Mouse (Mus musculus) forebrain, embryonic 11.5 days (tissue): ENCODE results near the gene Rnaset2b. TPM values are rescaled to one million over a fixed set of nuclear protein-coding genes. Genes with fewer than 3 reads are reported as not detected.
"Not testable (repeated sequence)": the region's sequence is repeated elsewhere in the genome, so short reads cannot be mapped to it uniquely, and the experiment has no call there.

Experiments
- ATAC-seq: fragments of 200-750 bp; cut with Nextera tagmentation; replicated peaks from 2 replicates; pipeline ENCODE4 v1.8.0; 2017; ENCODE audit warnings: moderate TSS enrichment; ENCODE audit not compliant: low FRiP score
- DNase-seq: peaks from one replicate; pipeline ENCODE4 v3.0.0-alpha.2; 2017; ENCODE audit warnings: low spot score
- H3K27ac ChIP-seq: fragments of 300-500 bp; sonication (generic); 2 replicates; pipeline ENCODE4 v1.5.1; 2014; ENCODE audit warnings: low read depth, low read length
- H3K27me3 ChIP-seq: fragments of 300-500 bp; sonication (generic); 2 replicates; pipeline ENCODE4 v1.6.1; 2014; ENCODE audit warnings: mild to moderate bottlenecking, low read length, mixed read lengths; ENCODE audit not compliant: control insufficient read depth, insufficient read depth
- H3K36me3 ChIP-seq: fragments of 300-500 bp; sonication (generic); 2 replicates; pipeline ENCODE4 v1.6.1; 2014; ENCODE audit warnings: mild to moderate bottlenecking, low read length, moderate library complexity, mixed read lengths; ENCODE audit not compliant: control insufficient read depth, insufficient read depth
- H3K4me1 ChIP-seq: fragments of 300-500 bp; sonication (generic); replicated peaks from 2 replicates; pipeline ENCODE4 v1.6.1; 2014; ENCODE audit warnings: low read length, mixed read lengths; ENCODE audit not compliant: control insufficient read depth, insufficient read depth
- H3K4me2 ChIP-seq: fragments of 300-500 bp; sonication (generic); 2 replicates; pipeline ENCODE4 v1.6.1; 2014; ENCODE audit warnings: low read depth, mild to moderate bottlenecking, low read length, moderate library complexity, mixed read lengths; ENCODE audit not compliant: severe bottlenecking
- H3K4me3 ChIP-seq: fragments of 300-500 bp; sonication (generic); 2 replicates; pipeline ENCODE4 v1.5.1; 2014; ENCODE audit warnings: low read depth, low read length
- H3K9ac ChIP-seq: fragments of 300-500 bp; sonication (generic); 2 replicates; pipeline ENCODE4 v1.6.1; 2014; ENCODE audit warnings: low read length
- H3K9me3 ChIP-seq: fragments of 300-500 bp; sonication (generic); 2 replicates; pipeline ENCODE4 v1.6.1; 2016; ENCODE audit warnings: low read length, mixed read lengths; ENCODE audit not compliant: control insufficient read depth
- whole genome bisulfite sequencing: fragments of 180-500 bp; shearing (Covaris S2); extraction: QIAGEN DNeasy Blood & Tissue Kit; methylation state at CpG from one replicate; pipeline ENCODE4 v1.1.7; 2014; 5-methylcytosine and 5-hydroxymethylcytosine counted together
- polyA plus RNA-seq: library from polyadenylated mRNA; unstranded; fragments of >200 nt; fragmentation: Nextera tagmentation; extraction: Ambion mirVana; gene quantifications from 2 replicates; pipeline ENCODE4 v1.2.1, GENCODE M21; 2014

Rnaset2b gene
- polyA plus RNA-seq, 1 experiment from 2014 or later, result 95.8 TPM

GRCm38 (mm10) chr17:6997778-6998490 is 27.5 kb downstream of the Rnaset2b start:
- WGBS, result no CpG with 5 or more reads among the region's 7 CpGs
- H3K4me2 ChIP-seq, H3K27me3 ChIP-seq: not testable (repeated sequence)

GRCm38 (mm10) chr17:7001790-7002585 is 31.6 kb downstream of the Rnaset2b start:
- 87% methylated on average over 8 of the region's 12 CpGs for WGBS
- not testable (repeated sequence) for ATAC-seq

More at GRCm38 (mm10) chr17:6997778-6998490, 27.5 kb downstream of the Rnaset2b start:
- not testable (repeated sequence) for ATAC-seq, H3K4me3 ChIP-seq, H3K36me3 ChIP-seq, DNase-seq, H3K9ac ChIP-seq, H3K9me3 ChIP-seq, H3K27ac ChIP-seq, H3K4me1 ChIP-seq

DNA sequence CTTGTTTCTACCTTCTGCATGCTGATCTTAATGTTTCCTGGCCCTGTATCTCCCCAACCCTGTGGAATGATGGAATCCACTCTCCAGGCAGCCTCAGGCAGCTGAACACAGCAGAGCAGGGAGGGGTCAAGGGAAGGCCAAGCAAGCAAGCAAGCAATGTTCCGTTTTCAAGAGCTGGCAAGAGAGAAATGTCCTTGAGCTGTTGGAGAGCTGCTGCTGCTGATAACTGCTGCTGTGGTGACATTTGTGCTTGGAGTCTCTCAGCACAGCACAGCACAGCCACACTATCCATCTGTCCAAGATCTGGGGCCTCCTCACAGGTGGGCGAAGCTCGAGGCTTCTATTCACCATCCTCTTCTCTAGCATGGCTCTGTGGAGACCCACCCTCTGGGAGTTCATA is 33.0 kb downstream of the Rnaset2b start:
- not testable (repeated sequence) for H3K4me2 ChIP-seq, DNase-seq, H3K4me3 ChIP-seq, H3K27me3 ChIP-seq, H3K27ac ChIP-seq, H3K4me1 ChIP-seq, H3K36me3 ChIP-seq, ATAC-seq, H3K9ac ChIP-seq, H3K9me3 ChIP-seq
- WGBS, result no CpG with 5 or more reads among the region's 3 CpGs

More at GRCm38 (mm10) chr17:7001790-7002585, 31.6 kb downstream of the Rnaset2b start:
- not testable (repeated sequence) for H3K27me3 ChIP-seq, DNase-seq, H3K4me1 ChIP-seq, H3K9me3 ChIP-seq, H3K9ac ChIP-seq, H3K27ac ChIP-seq, H3K4me2 ChIP-seq, H3K36me3 ChIP-seq, H3K4me3 ChIP-seq

- not testable (repeated sequence) for H3K36me3 ChIP-seq, H3K4me3 ChIP-seq, H3K9me3 ChIP-seq, H3K27me3 ChIP-seq, H3K4me1 ChIP-seq, H3K9ac ChIP-seq, ATAC-seq, H3K27ac ChIP-seq, DNase-seq, H3K4me2 ChIP-seq
- 15% methylated on average over 3 of the region's 4 CpGs for WGBS
These were observed 35.2 kb downstream of the Rnaset2b start for GRCm38 (mm10) chr17:7005646-7006045.

GRCm38 (mm10) chr17:7008885-7009284 is 38.5 kb downstream of the Rnaset2b start:
- not testable (repeated sequence) for DNase-seq, H3K4me2 ChIP-seq, H3K4me1 ChIP-seq, H3K36me3 ChIP-seq, H3K27me3 ChIP-seq, H3K9ac ChIP-seq, H3K9me3 ChIP-seq, H3K4me3 ChIP-seq, H3K27ac ChIP-seq, ATAC-seq

- ATAC-seq, H3K4me3 ChIP-seq: not testable (repeated sequence)
- WGBS, result no CpG with 5 or more reads among the region's 7 CpGs
These were observed 39.0 kb downstream of the Rnaset2b start for GRCm38 (mm10) chr17:7009440-7009839.

GRCm38 (mm10) chr17:7009901-7010300 is 39.5 kb downstream of the Rnaset2b start:
- H3K9ac ChIP-seq, ATAC-seq, H3K4me2 ChIP-seq, H3K27me3 ChIP-seq, H3K4me3 ChIP-seq, H3K36me3 ChIP-seq, H3K9me3 ChIP-seq, DNase-seq, H3K4me1 ChIP-seq, H3K27ac ChIP-seq: not testable (repeated sequence)
- 84% methylated on average over 3 of the region's 9 CpGs for WGBS

More at GRCm38 (mm10) chr17:7009440-7009839, 39.0 kb downstream of the Rnaset2b start:
- H3K4me1 ChIP-seq, H3K36me3 ChIP-seq, H3K9ac ChIP-seq, DNase-seq, H3K9me3 ChIP-seq, H3K27ac ChIP-seq, H3K27me3 ChIP-seq, H3K4me2 ChIP-seq: not testable (repeated sequence)

- no CpG with 5 or more reads among the region's 1 CpGs for WGBS
- not testable (repeated sequence) for H3K4me2 ChIP-seq, H3K27ac ChIP-seq, H3K4me3 ChIP-seq, H3K4me1 ChIP-seq, DNase-seq, H3K27me3 ChIP-seq, H3K36me3 ChIP-seq, H3K9me3 ChIP-seq, ATAC-seq, H3K9ac ChIP-seq
These were observed 43.8 kb downstream of the Rnaset2b start for GRCm38 (mm10) chr17:7014190-7014589.
